Mouse (Mus musculus): ENCODE measurements at regions not wholly inside any gene's neighbourhood (a gene's known extent, or its start where the extent isn't known, plus 50 kb on each side); places are given as distances from the start of the nearest gene placed in this dataset.

- no peaks in the 10 kb centered on the region for H3K79me2 ChIP-seq (ENCODE audit: control insufficient read depth, insufficient read depth)
- no peak for TF ChIP-seq REST (IDR thresholded peaks at IDR 0.05; ENCODE audit: insufficient read depth, insufficient read length)
- TF ChIP-seq CEBPB (IDR thresholded peaks at IDR 0.05; ENCODE audit: insufficient read depth, poor library complexity, severe bottlenecking) = no peak
- no peak for TF ChIP-seq MYOG (IDR thresholded peaks at IDR 0.05; ENCODE audit: control insufficient read depth in 1 of 3, insufficient read depth in 1 of 3, insufficient read length in 2 of 3, low read depth in 2 of 3)
- no peak for TF ChIP-seq MYOD1 (IDR thresholded peaks at IDR 0.05; ENCODE audit: control insufficient read depth in 1 of 3, insufficient read length in 2 of 3, low read depth in 2 of 3)
- no peak for TF ChIP-seq USF1 (IDR thresholded peaks at IDR 0.05; ENCODE audit: low read depth)
- no peak for TF ChIP-seq TCF3 (IDR thresholded peaks at IDR 0.05; ENCODE audit: insufficient read length, low read depth)
- TF ChIP-seq MAX (IDR thresholded peaks at IDR 0.05; ENCODE audit: low read depth) = no peak
- TF ChIP-seq POLR2A (IDR thresholded peaks at IDR 0.05; ENCODE audit: insufficient read length, low read depth) = no peak
- TF ChIP-seq POLR2AphosphoS2 (IDR thresholded peaks at IDR 0.05; ENCODE audit: insufficient read length, low read depth) = no peak
- no peak for TF ChIP-seq E2F4 (IDR thresholded peaks at IDR 0.05; ENCODE audit: insufficient read depth)
- no peaks in the 10 kb centered on the region for H3K36me3 ChIP-seq (ENCODE audit: control insufficient read depth, insufficient read depth)
- H3K4me3 ChIP-seq = no peak overlapping the region
- H3K27me3 ChIP-seq (ENCODE audit: control insufficient read depth, insufficient read depth, insufficient read length) = no peaks in the 10 kb centered on the region
- no peak overlapping the region for H3K4me2 ChIP-seq (ENCODE audit: low read depth)
- H3ac ChIP-seq (ENCODE audit: control insufficient read depth, insufficient read length) = no peak overlapping the region
Observed at GRCm38 (mm10) chr5:82103857-82104256, 1083.9 kb downstream of the Adgrl3 start.

- TF ChIP-seq CEBPB (IDR thresholded peaks at IDR 0.05; ENCODE audit: insufficient read depth, poor library complexity, severe bottlenecking) (no peak), E2F4 (IDR thresholded peaks at IDR 0.05; ENCODE audit: insufficient read depth) (no peak), MYOD1 (IDR thresholded peaks at IDR 0.05; ENCODE audit: control insufficient read depth in 1 of 3, insufficient read length in 2 of 3, low read depth in 2 of 3) (no peak), REST (IDR thresholded peaks at IDR 0.05; ENCODE audit: insufficient read depth, insufficient read length) (no peak), POLR2A (IDR thresholded peaks at IDR 0.05; ENCODE audit: insufficient read length, low read depth) (no peak), TCF12 (IDR thresholded peaks at IDR 0.05; ENCODE audit: insufficient read depth, poor library complexity, severe bottlenecking) (no peak), TCF3 (IDR thresholded peaks at IDR 0.05; ENCODE audit: insufficient read length, low read depth) (no peak)
- H3K4me3 ChIP-seq = no peak overlapping the region
- H3K36me3 ChIP-seq (ENCODE audit: control insufficient read depth, insufficient read depth) = no peaks in the 10 kb centered on the region
- no peak overlapping the region for H3K4me2 ChIP-seq (ENCODE audit: low read depth)
- no peaks in the 10 kb centered on the region for H3K27me3 ChIP-seq (ENCODE audit: control insufficient read depth, insufficient read depth, insufficient read length)
- H3K79me2 ChIP-seq (ENCODE audit: control insufficient read depth, insufficient read depth) = no peaks in the 10 kb centered on the region
- H3ac ChIP-seq (ENCODE audit: control insufficient read depth, insufficient read length) = no peak overlapping the region
Observed at GRCm38 (mm10) chr5:82125921-82126459, 1106.1 kb downstream of the Adgrl3 start.

- H3K36me3 ChIP-seq (ENCODE audit: control insufficient read depth, insufficient read depth) = no peaks in the 10 kb centered on the region
- H3K27me3 ChIP-seq (ENCODE audit: control insufficient read depth, insufficient read depth, insufficient read length) = no peaks in the 10 kb centered on the region
- TF ChIP-seq USF1 (IDR thresholded peaks at IDR 0.05; ENCODE audit: low read depth) (no peak), MAX (IDR thresholded peaks at IDR 0.05; ENCODE audit: low read depth) (no peak), MYOG (IDR thresholded peaks at IDR 0.05; ENCODE audit: control insufficient read depth in 1 of 3, insufficient read depth in 1 of 3, insufficient read length in 2 of 3, low read depth in 2 of 3) (no peak), TCF3 (IDR thresholded peaks at IDR 0.05; ENCODE audit: insufficient read length, low read depth) (no peak), POLR2A (IDR thresholded peaks at IDR 0.05; ENCODE audit: insufficient read length, low read depth) (no peak), REST (IDR thresholded peaks at IDR 0.05; ENCODE audit: insufficient read depth, insufficient read length) (no peak), CEBPB (IDR thresholded peaks at IDR 0.05; ENCODE audit: insufficient read depth, poor library complexity, severe bottlenecking) (no peak), SRF (IDR thresholded peaks at IDR 0.05; ENCODE audit: control insufficient read depth, insufficient read length, low read depth) (no peak), TCF12 (IDR thresholded peaks at IDR 0.05; ENCODE audit: insufficient read depth, poor library complexity, severe bottlenecking) (no peak), E2F4 (IDR thresholded peaks at IDR 0.05; ENCODE audit: insufficient read depth) (no peak), POLR2AphosphoS2 (IDR thresholded peaks at IDR 0.05; ENCODE audit: insufficient read length, low read depth) (no peak), MYOD1 (IDR thresholded peaks at IDR 0.05; ENCODE audit: control insufficient read depth in 1 of 3, insufficient read length in 2 of 3, low read depth in 2 of 3) (no peak)
- H3K4me3 ChIP-seq = no peak overlapping the region
- H3K4me2 ChIP-seq (ENCODE audit: low read depth) = no peak overlapping the region
- H3ac ChIP-seq (ENCODE audit: control insufficient read depth, insufficient read length) = no peak overlapping the region
- no peaks in the 10 kb centered on the region for H3K79me2 ChIP-seq (ENCODE audit: control insufficient read depth, insufficient read depth)
Observed at GRCm38 (mm10) chr5:82142063-82142462, 1122.1 kb downstream of the Adgrl3 start.

Measured in myocyte (in vitro differentiated cells).